Mouse (Mus musculus) ovary, adult 18-20 months (tissue): ENCODE measurements at regions not wholly inside any gene's neighbourhood (a gene's known extent, or its start where the extent isn't known, plus 50 kb on each side); places are given as distances from the start of the nearest gene placed in this dataset.
"Not testable (repeated sequence)": the region's sequence is repeated elsewhere in the genome, so short reads cannot be mapped to it uniquely, and the experiment has no call there.

Source experiments
- DNase-seq: peaks from one replicate; pipeline ENCODE4 v3.0.0; 2022; ENCODE audit warnings: low spot score, mixed read lengths

- DNase-seq, result no peak
Observed at GRCm38 (mm10) chr2:44513080-44513724, 414.3 kb downstream of the Gtdc1 start.

- peak; percentile 12 for DNase-seq
Observed at GRCm38 (mm10) chr2:44512334-44512733, 415.1 kb downstream of the Gtdc1 start.

GRCm38 (mm10) chr2:44509101-44509500, 418.4 kb downstream of the Gtdc1 start:
- peak; percentile 71 for DNase-seq

- DNase-seq, result no peak
Observed at GRCm38 (mm10) chr2:44504273-44504672, 423.2 kb downstream of the Gtdc1 start.

GRCm38 (mm10) chr2:44490806-44491205, 436.7 kb downstream of the Gtdc1 start:
- DNase-seq, result not testable (repeated sequence)

- no peak for DNase-seq
Observed at GRCm38 (mm10) chr2:44490230-44490629, 437.2 kb downstream of the Gtdc1 start.

GRCm38 (mm10) chr2:44485880-44486279, 441.6 kb downstream of the Gtdc1 start:
- DNase-seq, result no peak

GRCm38 (mm10) chr2:44479746-44480145, 447.7 kb downstream of the Gtdc1 start:
- DNase-seq, result no peak

GRCm38 (mm10) chr2:44475456-44475855, 452.0 kb downstream of the Gtdc1 start:
- no peak for DNase-seq

- DNase-seq, result no peak
Observed at GRCm38 (mm10) chr2:44474653-44475052, 452.8 kb downstream of the Gtdc1 start.

GRCm38 (mm10) chr2:44471381-44471780, 456.1 kb downstream of the Gtdc1 start:
- no peak for DNase-seq

- DNase-seq, result no peak
Observed at GRCm38 (mm10) chr2:44470953-44471352, 456.5 kb downstream of the Gtdc1 start.

GRCm38 (mm10) chr2:44464631-44465030, 462.8 kb downstream of the Gtdc1 start:
- no peak for DNase-seq

- DNase-seq, result no peak
Observed at GRCm38 (mm10) chr2:44462619-44463329, 464.7 kb downstream of the Gtdc1 start.

GRCm38 (mm10) chr2:44461289-44462250, 465.9 kb downstream of the Gtdc1 start:
- no peak for DNase-seq

GRCm38 (mm10) chr2:44449471-44449870, 478.0 kb downstream of the Gtdc1 start:
- DNase-seq, result no peak
